8 mouse cellular contexts compared by ENCODE assay signal in genomic region chr19:24224500-24225304, GRCm38 (mm10). TPM values are rescaled to one million over a fixed set of nuclear protein-coding genes. Genes with fewer than 3 reads are reported as not detected.
DNase-seq lines count a peak whose midpoint lies in the region; ATAC-seq lines count a peak whose summit lies in the region.

Tjp2 (minus strand) TSS chr19:24225030.

- H3K4me3 ChIP-seq in intestine, embryonic 14.5 days (ENCODE audit: low read depth, low read length), result peak within 1 kb of the TSS; percentile 57
- H3K4me3 ChIP-seq in limb, embryonic 10.5 days, result peak within 1 kb of the TSS; percentile 56
- peak within 1 kb of the TSS; percentile 62 for H3K4me3 ChIP-seq in midbrain, embryonic 10.5 days

- peak; percentile 49; the same call in 1 of the 2 replicates for ATAC-seq in cerebellum, adult (ENCODE audit: insufficient number of reproducible peaks, low FRiP score, low TSS enrichment)
- peak; percentile 71 for ATAC-seq in common myeloid progenitor, adult 5-6 weeks (replicated peaks; ENCODE audit: low read depth, poor library complexity, severe bottlenecking)
- ATAC-seq in intestine, embryonic 14.5 days (replicated peaks; ENCODE audit: low FRiP score, low TSS enrichment, low read depth), result peak; percentile 86

- no peak for DNase-seq in cerebellum, adult 9-10 months
- peak in 1 of 2 experiments; percentile 44 for DNase-seq in gastrocnemius, postnatal 4 days (ENCODE audit: low spot score in 2 of 2)
- DNase-seq in intestine, embryonic 14.5 days (ENCODE audit: low spot score), result peak; percentile 80
- DNase-seq in limb, embryonic 10.5 days (ENCODE audit: low spot score), result peak; percentile 72
- peak; percentile 59 for DNase-seq in midbrain, embryonic 10.5 days (ENCODE audit: low spot score)
- peak; percentile 21 for DNase-seq in spleen, adult 12 weeks (ENCODE audit: low spot score)

- H3K4me1 ChIP-seq in intestine, embryonic 14.5 days (replicated peaks; ENCODE audit: control insufficient read depth, insufficient read depth, low read length), result peaks cover 4% of the 10 kb centered on the region; the same call in 1 of the 2 replicates
- H3K4me1 ChIP-seq in limb, embryonic 10.5 days, result peaks cover 30% of the 10 kb centered on the region
- peaks cover 35% of the 10 kb centered on the region for H3K4me1 ChIP-seq in midbrain, embryonic 10.5 days

- peaks cover 30% of the 10 kb centered on the region for H3K27me3 ChIP-seq in intestine, embryonic 14.5 days (replicated peaks; ENCODE audit: control insufficient read depth, insufficient read depth, low read length)
- peaks cover 45% of the 10 kb centered on the region for H3K27me3 ChIP-seq in limb, embryonic 10.5 days (ENCODE audit: low read depth, poor library complexity, severe bottlenecking)
- peaks cover 48% of the 10 kb centered on the region for H3K27me3 ChIP-seq in midbrain, embryonic 10.5 days (ENCODE audit: low read depth, poor library complexity, severe bottlenecking)

- H3K9ac ChIP-seq in intestine, embryonic 14.5 days (ENCODE audit: low read length), result peak within 1 kb of the TSS; percentile 67

- peak within 1 kb of the TSS; percentile 87 for H3K27ac ChIP-seq in intestine, embryonic 14.5 days (ENCODE audit: low read depth)
- peak within 1 kb of the TSS; percentile 59 for H3K27ac ChIP-seq in limb, embryonic 10.5 days
- H3K27ac ChIP-seq in midbrain, embryonic 10.5 days (replicated peaks), result peak within 1 kb of the TSS; percentile 78

- no peaks in the 10 kb centered on the region for H3K36me3 ChIP-seq in intestine, embryonic 14.5 days (ENCODE audit: control insufficient read depth, insufficient read depth, low read length)
- no peaks in the 10 kb centered on the region for H3K36me3 ChIP-seq in limb, embryonic 10.5 days
- no peaks in the 10 kb centered on the region for H3K36me3 ChIP-seq in midbrain, embryonic 10.5 days

- H3K9me3 ChIP-seq in intestine, embryonic 14.5 days (ENCODE audit: control insufficient read depth, low read length), result no peaks in the 10 kb centered on the region
- no peaks in the 10 kb centered on the region for H3K9me3 ChIP-seq in limb, embryonic 10.5 days (replicated peaks)
- H3K9me3 ChIP-seq in midbrain, embryonic 10.5 days (replicated peaks), result no peaks in the 10 kb centered on the region

- WGBS in intestine, embryonic 14.5 days, result under 1% methylated on average over 58 of the region's 59 CpGs
- WGBS in limb, embryonic 10.5 days, result under 1% methylated on average over 59 of the region's 59 CpGs
- WGBS in midbrain, embryonic 10.5 days, result under 1% methylated on average over 59 of the region's 59 CpGs

- peak within 1 kb of the TSS; percentile 77 for H3K4me2 ChIP-seq in intestine, embryonic 14.5 days (ENCODE audit: low read length)

RNA-seq across cellular contexts. Expression of gene Tjp2, which starts in this region (rescaled TPM):
- 5.8 and 6.3 TPM in 2 replicates for total RNA-seq in common myeloid progenitor, adult 5-6 weeks (2017)
- total RNA-seq in gastrocnemius, postnatal 4 days (2021), result 10 to 100 TPM; 15.8 to 19.5 TPM
- polyA plus RNA-seq in intestine, embryonic 14.5 days (2014; fragmentation: Nextera tagmentation; extraction: Ambion mirVana), result 38.0 and 41.9 TPM in 2 replicates
- 35.2 and 36.4 TPM in 2 replicates for polyA plus RNA-seq in limb, embryonic 10.5 days (2016; fragmentation: Nextera tagmentation; extraction: Ambion mirVana)
- 27.2 and 30.8 TPM in 2 replicates for polyA plus RNA-seq in midbrain, embryonic 10.5 days (2016; fragmentation: Nextera tagmentation; extraction: Ambion mirVana)
